In genomic region chr9:59687416-59688046, GRCm38 (mm10) we compare ENCODE assay signal across 10 mouse cellular contexts. TPM values are rescaled to one million over a fixed set of nuclear protein-coding genes. Genes with fewer than 3 reads are reported as not detected.
DNase-seq lines count a peak whose midpoint lies in the region; ATAC-seq lines count a peak whose summit lies in the region.
"Had no signal": no experiment of that assay in that cellular context is flagged by ENCODE, and none has a peak within 500 bp of the region (broad histone marks: within the 10 kb centered on the region; RNA-seq: fewer than 3 reads in every experiment).

No protein-coding gene starts in this region.

- no peak overlapping the region for H3K4me3 ChIP-seq in limb, embryonic 10.5 days
- H3K4me3 ChIP-seq: lung, embryonic 15.5 days had no signal

- H3K9me3 ChIP-seq in limb, embryonic 10.5 days (replicated peaks), result no peaks in the 10 kb centered on the region
- H3K9me3 ChIP-seq: lung, embryonic 15.5 days had no signal

- DNase-seq in 416B (ENCODE audit: low read depth), result peak; percentile 77
- DNase-seq in ES-CJ7 (ENCODE audit: low read depth, low spot score), result peak; percentile 40
- DNase-seq in lung, postnatal 4 days, result peak; percentile 39 to 65
- DNase-seq in kidney, adult 9 months, result no peak
- DNase-seq in limb, embryonic 10.5 days (ENCODE audit: low spot score), result no peak
- DNase-seq in gastrocnemius, postnatal 10 days, result no peak
- DNase-seq: embryo, embryonic 11 days had no signal

- peaks cover 12% of the 10 kb centered on the region for H3K4me1 ChIP-seq in limb, embryonic 10.5 days

- peak; percentile 29 to 46; a peak in 2 of 4 replicates for ATAC-seq in hematopoietic stem cell, adult 5-6 weeks (replicated peaks in 1 of 2; ENCODE audit: insufficient read depth in 1 of 2, low FRiP score in 2 of 2, low TSS enrichment in 1 of 2, low read depth in 1 of 2, poor library complexity in 2 of 2, severe bottlenecking in 2 of 2)
- ATAC-seq: forebrain, embryonic 14.5 days had no signal

- H3K27me3 ChIP-seq in limb, embryonic 10.5 days (ENCODE audit: low read depth, poor library complexity, severe bottlenecking), result peaks cover 8% of the 10 kb centered on the region; the same call in 1 of the 2 replicates
- H3K27me3 ChIP-seq: lung, embryonic 15.5 days had no signal

- H3K27ac ChIP-seq in limb, embryonic 10.5 days, result no peak overlapping the region
- H3K27ac ChIP-seq: lung, embryonic 15.5 days had no signal

- 35% methylated on average over 6 of the region's 6 CpGs for WGBS in limb, embryonic 10.5 days

- H3K36me3 ChIP-seq in limb, embryonic 10.5 days, result no peaks in the 10 kb centered on the region
- H3K36me3 ChIP-seq: lung, embryonic 15.5 days had no signal

RNA-seq across cellular contexts. Expression of gene Gramd2, which starts 7.6 kb away (rescaled TPM):
- 1.2 TPM in 1 of 2 replicates, not detected in the other for total RNA-seq in hematopoietic stem cell, adult 5-6 weeks (2017)
- polyA plus RNA-seq in limb, embryonic 10.5 days (2016; fragmentation: Nextera tagmentation; extraction: Ambion mirVana), result 0.15 and 0.30 TPM in 2 replicates
- 1 to 10 TPM in 1 of 2 experiments, under 1 TPM in 1; 0.21 to 1.6 TPM for total RNA-seq in gastrocnemius, postnatal 10 days (2021)

RNA-seq across cellular contexts. Expression of gene Pkm, which starts 31.4 kb away (rescaled TPM):
- 547 and 732 TPM in 2 replicates for total RNA-seq in hematopoietic stem cell, adult 5-6 weeks (2017)
- polyA plus RNA-seq in limb, embryonic 10.5 days (2016; fragmentation: Nextera tagmentation; extraction: Ambion mirVana), result 2,645 and 3,210 TPM in 2 replicates
- 1,000 to 10,000 TPM; 2,006 to 2,318 TPM for total RNA-seq in gastrocnemius, postnatal 10 days (2021)

Comparison
In these comparisons a context has a peak if more than half of its experiments do, and no peak if none do; other contexts are left out.
1. DNase-seq: peak in 416B (single experiment), ES-CJ7 (single experiment) and lung, postnatal 4 days (2 of 2); none in kidney, adult 9 months (single experiment), limb, embryonic 10.5 days (single experiment) and gastrocnemius, postnatal 10 days (single experiment).